Mouse (Mus musculus): ENCODE data around the gene Olfr1029.
"Not testable (repeated sequence)": the region's sequence is repeated elsewhere in the genome, so short reads cannot be mapped to it uniquely, and the experiment has no call there.

Gene Olfr1029

GRCm38 (mm10) chr2:85973595-85973994 is at the start of gene Olfr1029:
TSS of gene Olfr1029 (plus strand) at chr2:85973895.
- no peak for DNase-seq

GRCm38 (mm10) chr2:85950137-85950536 is 23.6 kb upstream of the Olfr1029 start, which contains the start of gene Olfr1028:
TSS of gene Olfr1028 (plus strand) at chr2:85950437.
- no peak for DNase-seq

GRCm38 (mm10) chr2:85978976-85979375 is 5.3 kb downstream of the Olfr1029 start, which contains the start of gene Olfr1030:
TSS of gene Olfr1030 (plus strand) at chr2:85979276.
- no peak for DNase-seq

- DNase-seq: no peak
Measured at GRCm38 (mm10) chr2:85990004-85990403, 16.3 kb downstream of the Olfr1029 start, which contains the start of gene Olfr1031. TSS of gene Olfr1031 (plus strand) at chr2:85990304.

GRCm38 (mm10) chr2:86005240-86005639 is 31.5 kb downstream of the Olfr1029 start, which contains the start of gene Olfr1032:
TSS of gene Olfr1032 (plus strand) at chr2:86005540.
- no peak for DNase-seq

GRCm38 (mm10) chr2:86020406-86020805 is 46.7 kb downstream of the Olfr1029 start, which contains the start of gene Olfr1033:
TSS of gene Olfr1033 (plus strand) at chr2:86020633.
- not testable (repeated sequence) for DNase-seq

- not testable (repeated sequence) for DNase-seq
Measured at GRCm38 (mm10) chr2:86021518-86021917, 47.8 kb downstream of the Olfr1029 start.
